Mouse (Mus musculus) lung, embryonic 16.5 days (tissue): ENCODE measurements around the gene Magi2. TPM values are rescaled to one million over a fixed set of nuclear protein-coding genes. Genes with fewer than 3 reads are reported as not detected.

Experiments used
- ATAC-seq: fragments of 200-750 bp; cut with Nextera tagmentation; 2 replicates; pipeline ENCODE4 v1.8.0; 2017; ENCODE audit warnings: low read depth, mild to moderate bottlenecking, moderate library complexity
- H3K27ac ChIP-seq: fragments of 300-500 bp; sonication (generic); 2 replicates; pipeline ENCODE4 v1.5.1; 2014; ENCODE audit warnings: mild to moderate bottlenecking, control low read depth, low read length
- H3K27me3 ChIP-seq: fragments of 300-500 bp; sonication (generic); 2 replicates; pipeline ENCODE4 v1.6.1; 2014; ENCODE audit warnings: low read depth, low read length, mixed read lengths; ENCODE audit not compliant: control insufficient read depth, insufficient read depth
- H3K36me3 ChIP-seq: fragments of 300-500 bp; sonication (generic); 2 replicates; pipeline ENCODE4 v1.6.1; 2014; ENCODE audit warnings: low read length; ENCODE audit not compliant: control insufficient read depth, insufficient read depth
- H3K4me1 ChIP-seq: fragments of 300-500 bp; sonication (generic); replicated peaks from 2 replicates; pipeline ENCODE4 v1.6.1; 2014; ENCODE audit warnings: low read length, mixed read lengths; ENCODE audit not compliant: control insufficient read depth, insufficient read depth
- H3K4me2 ChIP-seq: fragments of 300-500 bp; sonication (generic); 2 replicates; pipeline ENCODE4 v1.6.1; 2014; ENCODE audit warnings: low read depth, low read length, control low read depth
- H3K4me3 ChIP-seq: fragments of 300-500 bp; sonication (generic); 2 replicates; pipeline ENCODE4 v1.5.1; 2014; ENCODE audit warnings: mild to moderate bottlenecking, low read length, control low read depth
- H3K9ac ChIP-seq: fragments of 300-500 bp; sonication (generic); 2 replicates; pipeline ENCODE4 v1.6.1; 2014; ENCODE audit warnings: low read length, control low read depth
- H3K9me3 ChIP-seq: fragments of 300-500 bp; sonication (generic); 2 replicates; pipeline ENCODE4 v1.6.1; 2016; ENCODE audit warnings: low read length; ENCODE audit not compliant: control insufficient read depth
- WGBS: fragments of 180-500 bp; shearing (Covaris S2); extraction: QIAGEN DNeasy Blood & Tissue Kit; methylation state at CpG from one replicate; pipeline ENCODE4 v1.1.7; 2014; 5-methylcytosine and 5-hydroxymethylcytosine counted together
- polyA plus RNA-seq: library from polyadenylated mRNA; unstranded; fragments of >200 nt; fragmentation: Nextera tagmentation; extraction: Ambion mirVana; gene quantifications from 2 replicates; pipeline ENCODE4 v1.2.1, GENCODE M21; 2015

Gene Magi2
- polyA plus RNA-seq, 1 experiment from 2014 or later, result 2.5 TPM

GRCm38 (mm10) chr5:19746865-19747514, 520.2 kb downstream of the Magi2 start:
- 73% methylated on average over 12 of the region's 12 CpGs for WGBS
- Histone ChIP-seq H3K4me3 (no peak overlapping the region), H3K4me1 (no peaks in the 10 kb centered on the region), H3K9me3 (no peaks in the 10 kb centered on the region), H3K9ac (no peak overlapping the region), H3K27ac (no peak overlapping the region), H3K36me3 (no peaks in the 10 kb centered on the region), H3K27me3 (no peaks in the 10 kb centered on the region), H3K4me2 (no peak overlapping the region)
- ATAC-seq, result no peak

- Histone ChIP-seq H3K4me3 (no peak overlapping the region), H3K27ac (no peak overlapping the region), H3K9ac (no peak overlapping the region), H3K4me1 (no peaks in the 10 kb centered on the region), H3K36me3 (no peaks in the 10 kb centered on the region), H3K9me3 (no peaks in the 10 kb centered on the region), H3K27me3 (no peaks in the 10 kb centered on the region), H3K4me2 (no peak overlapping the region)
- 85% methylated on average over 3 of the region's 3 CpGs for WGBS
- no peak for ATAC-seq
Observed at GRCm38 (mm10) chr5:19747631-19748030, 520.8 kb downstream of the Magi2 start.

- no peak for ATAC-seq
Observed at GRCm38 (mm10) chr5:19779224-19779623, 552.4 kb downstream of the Magi2 start.

GRCm38 (mm10) chr5:19780076-19780475, 553.2 kb downstream of the Magi2 start:
- Histone ChIP-seq H3K4me2 (no peak overlapping the region), H3K9me3 (no peaks in the 10 kb centered on the region)
- 67% methylated on average over 2 of the region's 2 CpGs for WGBS

More at GRCm38 (mm10) chr5:19779224-19779623, 552.4 kb downstream of the Magi2 start:
- no peak overlapping the region for H3K27ac ChIP-seq
- no peak overlapping the region for H3K4me2 ChIP-seq
- no peak overlapping the region for H3K4me3 ChIP-seq
- H3K9me3 ChIP-seq, result no peaks in the 10 kb centered on the region
- H3K36me3 ChIP-seq, result no peaks in the 10 kb centered on the region
- H3K9ac ChIP-seq, result no peak overlapping the region
- H3K4me1 ChIP-seq, result no peaks in the 10 kb centered on the region
- H3K27me3 ChIP-seq, result no peaks in the 10 kb centered on the region
- WGBS, result 67% methylated on average over 1 of the region's 1 CpGs

GRCm38 (mm10) chr5:19785320-19785719, 558.5 kb downstream of the Magi2 start:
- Histone ChIP-seq H3K4me1 (no peaks in the 10 kb centered on the region), H3K9ac (no peak overlapping the region), H3K4me2 (no peak overlapping the region), H3K27ac (no peak overlapping the region), H3K4me3 (no peak overlapping the region), H3K9me3 (no peaks in the 10 kb centered on the region), H3K36me3 (no peaks in the 10 kb centered on the region), H3K27me3 (no peaks in the 10 kb centered on the region)
- ATAC-seq, result no peak

More at GRCm38 (mm10) chr5:19780076-19780475, 553.2 kb downstream of the Magi2 start:
- Histone ChIP-seq H3K9ac (no peak overlapping the region), H3K27ac (no peak overlapping the region), H3K27me3 (no peaks in the 10 kb centered on the region), H3K36me3 (no peaks in the 10 kb centered on the region), H3K4me3 (no peak overlapping the region), H3K4me1 (no peaks in the 10 kb centered on the region)
- no peak for ATAC-seq

GRCm38 (mm10) chr5:19787522-19788144, 560.8 kb downstream of the Magi2 start:
- Histone ChIP-seq H3K4me3 (no peak overlapping the region), H3K4me1 (no peaks in the 10 kb centered on the region), H3K9me3 (no peaks in the 10 kb centered on the region), H3K36me3 (no peaks in the 10 kb centered on the region), H3K9ac (no peak overlapping the region), H3K4me2 (no peak overlapping the region), H3K27ac (no peak overlapping the region), H3K27me3 (no peaks in the 10 kb centered on the region)
- ATAC-seq, result no peak
- WGBS, result 50% methylated on average over 5 of the region's 5 CpGs

- no peak overlapping the region for H3K4me2 ChIP-seq
- no peak for ATAC-seq
- H3K4me1 ChIP-seq, result no peaks in the 10 kb centered on the region
- H3K27me3 ChIP-seq, result no peaks in the 10 kb centered on the region
- H3K9me3 ChIP-seq, result no peaks in the 10 kb centered on the region
- H3K36me3 ChIP-seq, result no peaks in the 10 kb centered on the region
- no peak overlapping the region for H3K9ac ChIP-seq
- 82% methylated on average over 5 of the region's 5 CpGs for WGBS
- no peak overlapping the region for H3K4me3 ChIP-seq
- no peak overlapping the region for H3K27ac ChIP-seq
Observed at GRCm38 (mm10) chr5:19803052-19803769, 576.4 kb downstream of the Magi2 start.

- H3K9me3 ChIP-seq, result no peaks in the 10 kb centered on the region
- H3K9ac ChIP-seq, result no peak overlapping the region
- no peaks in the 10 kb centered on the region for H3K36me3 ChIP-seq
- no peak overlapping the region for H3K4me2 ChIP-seq
- WGBS, result 80% methylated on average over 2 of the region's 2 CpGs
- no peaks in the 10 kb centered on the region for H3K4me1 ChIP-seq
- H3K27me3 ChIP-seq, result no peaks in the 10 kb centered on the region
- no peak for ATAC-seq
- no peak overlapping the region for H3K4me3 ChIP-seq
- H3K27ac ChIP-seq, result no peak overlapping the region
Observed at GRCm38 (mm10) chr5:19822502-19822901, 595.7 kb downstream of the Magi2 start.

GRCm38 (mm10) chr5:19825943-19826342, 599.1 kb downstream of the Magi2 start:
- ATAC-seq, result no peak
- H3K27me3 ChIP-seq, result no peaks in the 10 kb centered on the region
- WGBS, result 60% methylated on average over 2 of the region's 2 CpGs

More at GRCm38 (mm10) chr5:19825943-19826342, 599.1 kb downstream of the Magi2 start:
- Histone ChIP-seq H3K4me1 (no peaks in the 10 kb centered on the region), H3K9me3 (no peaks in the 10 kb centered on the region), H3K9ac (no peak overlapping the region), H3K4me2 (no peak overlapping the region), H3K36me3 (no peaks in the 10 kb centered on the region), H3K4me3 (no peak overlapping the region), H3K27ac (no peak overlapping the region)
